Mouse (Mus musculus): Measurements from ENCODE around the gene Hoxc10.

The Hoxc10 gene

DNA sequence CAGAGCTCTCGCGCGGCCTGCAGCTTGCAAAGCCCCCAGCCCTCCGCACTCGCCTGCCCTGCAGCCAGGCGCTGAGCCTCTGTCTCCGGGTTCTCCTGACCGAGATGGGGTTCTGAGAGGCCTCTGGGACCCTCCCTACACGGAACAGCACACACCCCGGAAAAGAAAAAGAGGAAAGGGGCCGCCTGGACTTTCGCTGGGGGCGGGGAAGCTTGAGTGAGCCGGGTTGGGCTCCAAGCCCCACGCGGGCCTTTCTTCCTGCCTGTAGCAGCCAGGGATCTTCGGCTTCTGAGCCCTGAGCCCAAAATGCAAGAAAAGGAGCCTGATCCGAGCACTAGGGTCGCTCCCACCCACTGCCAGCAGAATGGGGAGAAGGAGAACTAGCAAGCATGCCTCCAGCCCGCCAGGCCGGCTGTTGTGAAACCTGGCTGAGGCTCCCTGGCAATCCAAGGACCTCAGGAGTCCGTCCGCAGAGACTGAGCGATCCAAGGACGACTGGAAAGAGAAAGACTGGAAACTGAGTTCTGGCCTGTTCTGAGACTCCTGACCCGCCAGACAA lies 45.4 kb downstream of the Hoxc10 start:
- peak; percentile 73 for DNase-seq (ENCODE audit: low spot score)

DNA sequence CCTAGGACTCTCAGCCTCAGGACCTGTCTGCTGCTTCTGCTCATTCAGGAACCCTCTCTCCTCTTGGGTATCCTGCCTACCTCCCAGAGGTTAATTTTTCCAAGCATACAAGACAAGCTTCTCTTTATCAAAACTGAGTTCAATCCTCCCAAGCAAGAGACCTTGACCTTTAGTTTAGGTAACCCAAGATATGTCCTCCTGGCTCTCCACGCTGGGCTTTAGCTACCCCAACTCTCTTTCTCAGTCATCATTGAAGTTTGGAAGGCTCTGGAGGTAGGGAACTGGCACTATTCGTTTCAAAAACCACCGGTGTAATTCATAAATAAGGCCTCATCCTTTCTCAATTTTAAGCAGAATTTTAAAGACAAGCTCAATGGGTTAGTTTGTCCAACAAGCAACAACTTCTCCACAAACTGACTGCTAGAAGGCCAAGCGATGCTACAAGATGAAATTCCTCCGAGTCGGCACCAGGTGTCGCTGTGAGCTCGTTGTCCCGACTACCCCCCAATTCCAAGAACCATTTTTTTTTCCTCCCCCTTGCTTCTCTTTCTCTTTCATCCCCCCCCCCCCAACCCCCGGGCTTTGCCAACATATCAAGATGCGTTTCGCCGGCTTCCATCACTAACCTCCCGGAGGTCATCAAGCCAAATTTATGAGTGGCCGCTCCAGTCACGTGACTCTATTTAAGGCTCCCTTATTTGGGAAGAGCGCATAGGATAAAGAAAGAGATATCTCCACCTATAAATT lies 46.8 kb downstream of the Hoxc10 start:
- DNase-seq (ENCODE audit: low spot score): no peak

DNA sequence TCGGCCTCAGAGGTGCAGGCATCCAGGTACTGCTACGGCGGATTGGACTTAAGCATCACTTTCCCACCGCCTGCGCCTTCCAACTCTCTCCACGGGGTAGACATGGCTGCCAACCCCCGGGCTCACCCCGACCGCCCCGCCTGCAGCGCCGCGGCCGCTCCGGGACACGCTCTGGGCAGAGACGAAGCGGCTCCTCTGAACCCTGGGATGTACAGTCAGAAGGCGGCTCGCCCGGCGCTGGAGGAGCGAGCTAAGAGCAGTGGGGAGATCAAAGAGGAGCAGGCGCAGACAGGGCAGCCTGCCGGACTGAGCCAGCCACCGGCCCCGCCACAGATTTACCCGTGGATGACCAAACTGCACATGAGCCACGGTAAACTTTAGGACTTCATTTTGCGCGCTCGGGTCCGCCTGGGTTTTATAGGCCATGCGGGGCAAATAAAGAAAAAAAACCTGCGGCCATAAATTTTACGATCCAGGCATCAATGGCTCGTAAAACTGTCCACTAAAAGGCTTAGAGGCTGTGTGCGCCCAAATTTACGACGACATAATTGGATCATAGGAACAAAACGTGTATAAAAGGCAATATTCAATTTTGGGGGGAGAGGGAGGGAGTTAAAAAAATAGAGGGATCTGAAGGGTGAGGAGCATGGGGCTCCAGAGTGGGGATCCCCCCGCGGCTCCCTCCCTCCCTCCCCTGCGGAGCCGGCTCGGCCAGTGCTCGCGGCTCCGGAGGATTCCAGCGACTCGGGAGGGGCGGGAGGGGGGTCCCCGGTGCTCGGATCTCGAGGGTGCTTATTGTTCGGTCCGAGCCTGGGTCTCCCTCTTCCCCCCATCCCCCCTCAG lies 47.8 kb downstream of the Hoxc10 start:
- DNase-seq (ENCODE audit: low spot score): peak; percentile 59

DNA sequence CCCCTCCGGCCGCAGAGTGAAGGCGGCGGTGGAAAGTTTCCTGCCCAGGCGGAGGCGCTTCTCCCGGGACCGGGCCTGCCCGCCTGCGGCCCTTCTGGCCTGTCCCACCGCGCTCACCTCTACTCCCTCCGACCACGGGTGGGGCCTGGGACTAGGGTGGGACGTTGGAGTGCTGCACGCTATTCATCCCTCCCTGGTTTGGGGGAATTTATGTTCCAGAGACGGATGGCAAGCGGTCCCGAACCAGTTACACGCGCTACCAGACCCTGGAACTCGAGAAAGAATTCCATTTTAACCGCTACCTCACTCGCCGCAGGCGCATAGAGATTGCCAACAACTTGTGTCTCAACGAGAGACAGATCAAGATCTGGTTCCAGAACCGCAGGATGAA lies 48.4 kb downstream of the Hoxc10 start:
- DNase-seq (ENCODE audit: low spot score): no peak

DNA sequence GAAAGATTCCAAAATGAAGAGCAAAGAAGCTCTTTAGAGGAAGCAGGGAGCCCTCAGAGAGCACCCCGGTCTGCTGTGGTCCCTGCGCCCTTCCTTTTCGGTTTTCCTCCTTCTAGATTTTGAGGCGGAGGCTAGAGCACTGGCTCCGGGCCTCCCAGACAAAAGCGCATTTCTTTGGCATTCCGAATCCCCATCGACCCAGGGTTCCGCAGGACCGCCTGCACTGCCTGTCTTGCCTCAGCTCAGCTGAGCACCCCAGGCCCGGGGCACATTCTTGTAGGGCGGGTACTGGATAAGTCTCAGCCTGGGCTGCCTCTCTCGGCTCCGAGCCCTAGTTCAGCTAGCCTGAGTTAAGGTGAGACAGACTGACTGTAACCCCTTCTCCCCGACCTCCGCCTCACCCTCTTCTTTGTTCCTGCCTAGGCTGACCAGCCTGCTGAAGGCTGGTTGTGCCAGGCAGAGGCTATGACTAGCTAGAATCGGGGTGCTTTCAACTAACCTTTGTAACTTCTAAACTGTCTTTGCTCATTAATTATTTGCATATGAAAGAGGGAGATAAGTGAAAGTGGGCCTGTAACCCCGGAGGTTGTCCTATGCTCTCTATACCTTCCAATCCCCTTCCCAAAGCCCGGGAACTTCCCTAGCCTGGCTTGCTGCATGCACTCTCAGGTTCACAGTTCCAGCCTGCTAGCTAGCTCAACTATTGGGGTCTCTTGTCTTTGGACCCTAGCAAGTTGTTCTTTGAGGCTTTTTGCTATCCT lies 49.0 kb downstream of the Hoxc10 start:
- DNase-seq (ENCODE audit: low spot score): no peak

DNA sequence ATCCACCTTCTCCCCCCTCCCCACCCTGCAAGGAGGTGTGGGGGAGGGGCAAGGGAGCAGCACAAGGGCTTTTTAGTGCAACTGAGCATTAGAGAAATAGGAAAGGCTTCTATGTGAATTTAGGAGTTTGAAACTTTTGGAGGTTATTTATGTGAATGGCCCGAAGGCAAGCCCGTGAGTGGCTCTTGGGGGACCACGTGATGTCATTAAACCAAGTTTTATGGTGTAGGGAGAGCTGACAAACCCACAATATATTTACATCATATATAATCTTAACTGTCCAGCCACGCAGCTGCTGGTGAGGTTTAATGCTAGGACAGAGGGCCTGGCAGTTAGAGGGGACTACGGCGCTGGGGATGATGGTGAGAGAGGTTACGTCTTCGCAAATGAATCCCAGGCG lies 52.0 kb downstream of the Hoxc10 start, which contains the start of gene Hoxc4:
Hoxc4 (plus strand) TSS at position 299 of the 400 bp plus-strand sequence.
- DNase-seq (ENCODE audit: low spot score): no peak

DNA sequence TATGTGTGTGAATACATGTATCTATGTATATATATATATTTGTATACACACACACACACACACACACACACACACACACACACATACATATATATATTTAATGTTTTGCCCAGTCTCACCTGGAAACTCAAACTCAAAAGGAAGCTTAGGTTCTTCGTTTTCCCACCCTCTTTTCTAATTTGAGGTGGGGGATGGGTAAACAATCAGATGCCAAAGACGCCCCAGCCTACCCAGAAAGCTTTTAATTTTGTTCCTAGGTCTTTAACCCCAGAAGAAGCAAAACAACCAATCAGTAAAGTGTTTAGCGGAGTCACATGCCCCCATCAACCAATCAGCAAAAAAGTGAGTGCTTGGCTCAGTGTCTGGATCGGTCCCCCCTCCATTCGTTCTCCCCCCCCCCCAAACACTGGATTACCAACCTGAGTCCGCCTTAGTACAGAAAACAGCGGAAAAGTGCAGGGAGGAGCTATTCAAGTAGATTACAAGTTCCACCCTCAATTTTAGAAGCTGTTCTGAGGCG lies 54.4 kb downstream of the Hoxc10 start:
- no peak for DNase-seq (ENCODE audit: low spot score)
